Comparison of ENCODE assay signal across 8 mouse cellular contexts in the genomic region with DNA sequence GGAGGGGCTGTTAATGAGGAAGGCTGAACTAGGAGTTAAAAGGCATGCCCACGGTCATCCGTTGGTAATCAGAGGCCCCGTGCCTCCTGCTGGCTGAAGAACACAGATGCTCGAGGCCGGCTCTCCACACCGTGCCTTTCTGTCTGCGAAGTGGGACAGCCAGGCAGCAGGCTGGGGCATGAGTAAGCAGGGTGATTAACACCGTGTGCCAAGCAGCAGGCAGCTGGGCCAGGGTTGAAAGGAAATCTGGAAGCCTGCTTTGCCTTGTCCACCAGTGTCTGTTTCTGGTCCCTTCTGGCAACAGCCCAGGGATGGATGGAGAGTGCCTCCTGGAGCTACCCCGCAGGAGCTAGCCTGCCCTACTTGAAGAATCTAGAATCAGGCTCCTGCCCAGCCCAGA.
DNase-seq lines count a peak whose midpoint lies in the region; ATAC-seq and TF ChIP-seq lines count a peak whose summit lies in the region.

No protein-coding gene starts in this region.

- intact Hi-C loops in gastrocnemius, adult 2 months (cut with DNase I), result no loop called here
- intact Hi-C loops in gastrocnemius, postnatal 36 days (cut with DNase I), result no loop called here

- ATAC-seq in midbrain, embryonic 15.5 days (replicated peaks), result peak; percentile 49

- peaks cover 23% of the 10 kb centered on the region for H3K4me1 ChIP-seq in cerebellum, adult 2 months (ENCODE audit: control insufficient read depth, insufficient read depth, low read length)
- peaks cover 81% of the 10 kb centered on the region for H3K4me1 ChIP-seq in hindbrain, embryonic 10.5 days (replicated peaks)
- H3K4me1 ChIP-seq in midbrain, embryonic 15.5 days, result peaks cover 55% of the 10 kb centered on the region

- H3K27me3 ChIP-seq in cerebellum, adult 2 months (ENCODE audit: control insufficient read depth, insufficient read depth, low read length), result no peaks in the 10 kb centered on the region
- no peaks in the 10 kb centered on the region for H3K27me3 ChIP-seq in hindbrain, embryonic 10.5 days (ENCODE audit: insufficient read depth, poor library complexity, severe bottlenecking)
- H3K27me3 ChIP-seq in midbrain, embryonic 15.5 days (replicated peaks), result no peaks in the 10 kb centered on the region

- no peak for TF ChIP-seq CTCF in gastrocnemius, adult 2 months (IDR thresholded peaks at IDR 0.05)
- no peak for TF ChIP-seq CTCF in cerebellum, adult 2 months (IDR thresholded peaks at IDR 0.05; ENCODE audit: borderline replicate concordance, insufficient read depth, low read depth, low read length)

- WGBS in cerebellum, adult 2 months, result 7% methylated on average over 9 of the region's 9 CpGs
- WGBS in hindbrain, embryonic 10.5 days, result 38% methylated on average over 9 of the region's 9 CpGs
- 23% methylated on average over 9 of the region's 9 CpGs for WGBS in midbrain, embryonic 15.5 days

- H3K4me3 ChIP-seq in gastrocnemius, adult 2 months, result no peak overlapping the region
- no peak overlapping the region for H3K4me3 ChIP-seq in cerebellum, adult 2 months (replicated peaks; ENCODE audit: insufficient read depth, low read depth, low read length)
- no peak overlapping the region for H3K4me3 ChIP-seq in hindbrain, embryonic 10.5 days
- no peak overlapping the region for H3K4me3 ChIP-seq in midbrain, embryonic 15.5 days

- peak; percentile 50 for DNase-seq in gastrocnemius, adult 2 months
- no peak for DNase-seq in gastrocnemius, postnatal 36 days
- DNase-seq in cerebellum, adult 2 months, result peak; percentile 66 to 79
- no peak for DNase-seq in hindbrain, embryonic 10.5 days (ENCODE audit: low spot score)
- DNase-seq in heart, adult 18-20 months, result no peak
- DNase-seq in liver, result no peak
- no peak for DNase-seq in B cell, adult 2 months

- H3K27ac ChIP-seq in gastrocnemius, adult 2 months, result no peak overlapping the region
- no peak overlapping the region for H3K27ac ChIP-seq in cerebellum, adult 2 months (ENCODE audit: insufficient read depth, low read length)
- peak overlapping the region; percentile 62; the same call in 1 of the 2 replicates for H3K27ac ChIP-seq in hindbrain, embryonic 10.5 days
- peak overlapping the region; percentile 67 for H3K27ac ChIP-seq in midbrain, embryonic 15.5 days

- no peak for TF ChIP-seq POLR2A in cerebellum, adult 2 months (IDR thresholded peaks at IDR 0.05; ENCODE audit: borderline replicate concordance, insufficient read depth, low read length)

- 0 out of 2 replicates have a peak, but pooled peaks cover 6% of the 10 kb centered on the region for H3K9me3 ChIP-seq in hindbrain, embryonic 10.5 days
- H3K9me3 ChIP-seq in midbrain, embryonic 15.5 days, result no peaks in the 10 kb centered on the region

- H3K36me3 ChIP-seq in hindbrain, embryonic 10.5 days, result peaks cover 19% of the 10 kb centered on the region
- no peaks in the 10 kb centered on the region for H3K36me3 ChIP-seq in midbrain, embryonic 15.5 days (replicated peaks)

- no peak overlapping the region for H3K4me2 ChIP-seq in midbrain, embryonic 15.5 days

- H3K9ac ChIP-seq in midbrain, embryonic 15.5 days, result no peak overlapping the region

Comparison
In these comparisons a context has a peak if more than half of its experiments do, and no peak if none do; other contexts are left out.
1. DNase-seq: peak in gastrocnemius, adult 2 months (single experiment) and cerebellum, adult 2 months (2 of 2); none in gastrocnemius, postnatal 36 days (0 of 2), hindbrain, embryonic 10.5 days (single experiment), heart, adult 18-20 months (0 of 2), liver (single experiment) and B cell, adult 2 months (0 of 2).
2. H3K27ac ChIP-seq: peak in hindbrain, embryonic 10.5 days (single experiment) and midbrain, embryonic 15.5 days (single experiment); none in gastrocnemius, adult 2 months (single experiment) and cerebellum, adult 2 months (single experiment).